Mouse (Mus musculus): ENCODE results near the gene Laptm4a. TPM values are rescaled to one million over a fixed set of nuclear protein-coding genes. Genes with fewer than 3 reads are reported as not detected.
A peak's percentile ranks its signal among the peaks of the same experiment; 100 is the strongest.

The Laptm4a gene
- total RNA-seq, 2 experiments from 2014 or later, result 425 to 463 TPM

- DNase-seq (ENCODE audit: low spot score in 2 of 2), result peak; percentile 46 to 75
Observed at GRCm38 (mm10) chr12:8947714-8948464, 26.4 kb downstream of the Laptm4a start, which contains the start of gene Matn3. Gene Matn3 (plus strand): TSS chr12:8947929.

GRCm38 (mm10) chr12:8953136-8953535 lies 31.7 kb downstream of the Laptm4a start:
- no peak for DNase-seq (ENCODE audit: low spot score in 2 of 2)

GRCm38 (mm10) chr12:8954161-8954561 lies 32.7 kb downstream of the Laptm4a start:
- no peak for DNase-seq (ENCODE audit: low spot score in 2 of 2)

- no peak for DNase-seq (ENCODE audit: low spot score in 2 of 2)
Observed at GRCm38 (mm10) chr12:8961607-8962316, 40.3 kb downstream of the Laptm4a start.

GRCm38 (mm10) chr12:8969828-8970227 lies 48.4 kb downstream of the Laptm4a start:
- peak; percentile 28 to 35 for DNase-seq (ENCODE audit: low spot score in 2 of 2)

- peak; percentile 85 to 91 for DNase-seq (ENCODE audit: low spot score in 2 of 2)
Observed at GRCm38 (mm10) chr12:8973820-8974465, 52.5 kb downstream of the Laptm4a start, which contains the start of gene Wdr35. Gene Wdr35 (plus strand): TSS chr12:8973892.

GRCm38 (mm10) chr12:8975076-8975475 lies 53.6 kb downstream of the Laptm4a start:
- no peak for DNase-seq (ENCODE audit: low spot score in 2 of 2)

Other genes starting within 250 kb of the Laptm4a start
- gene Pum2, start 247.5 kb upstream of the Laptm4a start, total RNA-seq (2021), result 10 to 100 TPM; 92.8 to 94.9 TPM
- gene Sdc1, start 150.3 kb upstream of the Laptm4a start, total RNA-seq (2021), result 10 to 100 TPM; 31.8 to 33.1 TPM
- gene Matn3, start 26.3 kb downstream of the Laptm4a start, total RNA-seq (2021), result under 1 TPM; 0.21 to 0.39 TPM
- gene Wdr35, start 52.2 kb downstream of the Laptm4a start, total RNA-seq (2021), result 10 to 100 TPM; 14.6 to 17.2 TPM
- 10 to 100 TPM in 1 of 2 experiments, 1 to 10 TPM in 1; 9.6 to 11.7 TPM for gene Ttc32, start 108.3 kb downstream of the Laptm4a start, total RNA-seq (2021)

Measured in gastrocnemius, postnatal 4 days (tissue).